Comparison of ENCODE assay signal across 8 mouse cellular contexts in genomic region chr11:99249115-99249514, GRCm38 (mm10). TPM values are rescaled to one million over a fixed set of nuclear protein-coding genes. Genes with fewer than 3 reads are reported as not detected.
A peak's percentile ranks its signal among the peaks of the same experiment; 100 is the strongest.
DNase-seq lines count a peak whose midpoint lies in the region; ATAC-seq lines count a peak whose summit lies in the region.

No protein-coding gene starts in this region.

- intact Hi-C loops in heart, postnatal 25 days (cut with DNase I): loop anchor here (2.0 kb wide), 1 partner anchor 44 kb away; no protein-coding TSS in a partner anchor

- no peak for ATAC-seq in monocyte, adult 5-6 weeks (replicated peaks; ENCODE audit: insufficient number of reproducible peaks, low FRiP score, low TSS enrichment, poor library complexity, severe bottlenecking)
- no peak for ATAC-seq in granulocyte monocyte progenitor cell, adult 5-6 weeks (replicated peaks; ENCODE audit: poor library complexity, severe bottlenecking)

- peak; percentile 68 for DNase-seq in heart, adult 11 months
- DNase-seq in heart, postnatal 25 days (ENCODE audit: low spot score): no peak
- peak; percentile 11 for DNase-seq in ovary, postnatal 36 days (ENCODE audit: low spot score)
- DNase-seq in ovary, adult 18-20 months (ENCODE audit: low spot score): no peak
- DNase-seq in embryo, embryonic 9.5 days (ENCODE audit: extremely low spot score): peak; percentile 15
- no peak for DNase-seq in ovary, postnatal 14 days (ENCODE audit: low spot score)

RNA-seq across cellular contexts. Expression of gene Krt222, which starts 5.2 kb away (rescaled TPM):
- 10 to 100 TPM; 32.6 to 39.1 TPM for total RNA-seq in heart, postnatal 25 days (2021)
- 0.64 to 3.8 TPM (median 1.7 TPM) in 3 replicates for total RNA-seq in monocyte, adult 5-6 weeks (2017)
- not detected in 2 replicates for total RNA-seq in granulocyte monocyte progenitor cell, adult 5-6 weeks (2014; fragmentation: Nextera tagmentation)
- total RNA-seq in granulocyte monocyte progenitor cell, adult 5-6 weeks (2017): not detected in 2 replicates

RNA-seq across cellular contexts. Expression of gene Smarce1, which starts 18.3 kb away (rescaled TPM):
- 10 to 100 TPM; 46.0 to 51.8 TPM for total RNA-seq in heart, postnatal 25 days (2021)
- total RNA-seq in monocyte, adult 5-6 weeks (2017): 270 to 349 TPM (median 329 TPM) in 3 replicates
- total RNA-seq in granulocyte monocyte progenitor cell, adult 5-6 weeks (2014; fragmentation: Nextera tagmentation): 91.7 and 118 TPM in 2 replicates
- total RNA-seq in granulocyte monocyte progenitor cell, adult 5-6 weeks (2017): 256 and 293 TPM in 2 replicates

RNA-seq across cellular contexts. Expression of gene Krt24, which starts 35.9 kb away (rescaled TPM):
- not detected for total RNA-seq in heart, postnatal 25 days (2021)
- not detected in 3 replicates for total RNA-seq in monocyte, adult 5-6 weeks (2017)
- not detected in 2 replicates for total RNA-seq in granulocyte monocyte progenitor cell, adult 5-6 weeks (2014; fragmentation: Nextera tagmentation)
- total RNA-seq in granulocyte monocyte progenitor cell, adult 5-6 weeks (2017): not detected in 2 replicates

Comparison
In these comparisons a context has a peak if more than half of its experiments do, and no peak if none do; other contexts are left out.
1. DNase-seq: peak in heart, adult 11 months (single experiment), ovary, postnatal 36 days (single experiment) and embryo, embryonic 9.5 days (single experiment); none in heart, postnatal 25 days (single experiment), ovary, adult 18-20 months (single experiment) and ovary, postnatal 14 days (single experiment).